Mouse (Mus musculus) CH12.LX (cell line): ENCODE results near the gene Neurl4. TPM values are rescaled to one million over a fixed set of nuclear protein-coding genes. Genes with fewer than 3 reads are reported as not detected.

Experiments
- DNase-seq: peaks from one replicate; pipeline ENCODE4 v3.0.0-alpha.2; 2013; ENCODE audit errors: extremely low read depth
- H3K27ac ChIP-seq: 2 replicates; pipeline ENCODE4 v1.5.1; 2012; ENCODE audit warnings: low read depth, mild to moderate bottlenecking, control low read depth, moderate library complexity; ENCODE audit not compliant: insufficient read depth
- H3K27me3 ChIP-seq: replicated peaks from 2 replicates; pipeline ENCODE3; 2012; ENCODE audit warnings: inconsistent platforms
- H3K36me3 ChIP-seq, 2 experiments: replicated peaks in 1 of 2; 2 replicates each; pipeline versions ENCODE3 to v1.6.1; 2012; ENCODE audit warnings: inconsistent platforms in 1 of 2, low read length in 1 of 2, mild to moderate bottlenecking in 1 of 2, mixed read lengths in 1 of 2, moderate library complexity in 1 of 2; ENCODE audit not compliant: control insufficient read depth in 1 of 2, insufficient read depth in 1 of 2
- H3K4me1 ChIP-seq, 2 experiments: 2 replicates each; pipeline ENCODE4 v1.6.1; 2012; ENCODE audit warnings: inconsistent platforms in 1 of 2, moderate library complexity in 1 of 2; ENCODE audit not compliant: insufficient read depth in 2 of 2, control insufficient read depth in 1 of 2
- H3K4me2 ChIP-seq: 2 replicates; pipeline ENCODE4 v1.6.1; 2012; ENCODE audit warnings: low read depth, mild to moderate bottlenecking, control low read depth; ENCODE audit not compliant: poor library complexity, insufficient read depth, severe bottlenecking
- H3K4me3 ChIP-seq, 3 experiments: fragments of 150-350 bp in 1 of 3; sonication (generic) in 1 of 3; replicated peaks in 1 of 3; 2 replicates each; pipeline versions ENCODE3 to v1.5.1; 2011 to 2012; ENCODE audit warnings: low read depth in 2 of 3, low read length in 2 of 3, mild to moderate bottlenecking in 2 of 3, moderate library complexity in 2 of 3, control low read depth in 1 of 3, improper control_type of control experiment in 1 of 3, inconsistent platforms in 1 of 3, mixed read lengths in 1 of 3; ENCODE audit not compliant: poor library complexity in 1 of 3
- H3K79me2 ChIP-seq: replicated peaks from 2 replicates; pipeline ENCODE4 v1.6.1; 2012; ENCODE audit warnings: mild to moderate bottlenecking, moderate library complexity; ENCODE audit not compliant: control insufficient read depth, poor library complexity, insufficient read depth, severe bottlenecking; ENCODE audit errors: extremely low read depth
- H3K9ac ChIP-seq: 2 replicates; pipeline ENCODE4 v1.6.1; 2012; ENCODE audit warnings: low read depth, mild to moderate bottlenecking, control low read depth, moderate library complexity; ENCODE audit not compliant: insufficient read depth
- H3K9me3 ChIP-seq: replicated peaks from 2 replicates; pipeline ENCODE3; 2012; ENCODE audit warnings: low read length, inconsistent platforms, mixed read lengths
- CHD1 ChIP-seq: IDR thresholded peaks from 2 replicates; pipeline ENCODE4 v1.6.1; 2012; ENCODE audit warnings: low read depth, low read length, improper control_type of control experiment, inconsistent platforms
- E2F4 ChIP-seq: IDR thresholded peaks from 2 replicates; pipeline ENCODE4 v1.6.1; 2011; ENCODE audit warnings: low read depth, low read length, improper control_type of control experiment; ENCODE audit not compliant: insufficient replicate concordance
- ELF1 ChIP-seq: IDR thresholded peaks from 2 replicates; pipeline ENCODE4 v1.6.1; 2014; ENCODE audit warnings: low read depth, mild to moderate bottlenecking, inconsistent platforms, low read length, improper control_type of control experiment
- HCFC1 ChIP-seq: IDR thresholded peaks from 2 replicates; pipeline ENCODE4 v1.6.1; 2012; ENCODE audit warnings: low read depth, mild to moderate bottlenecking, inconsistent platforms, low read length, improper control_type of control experiment
- IRF4 ChIP-seq: IDR thresholded peaks from 2 replicates; pipeline ENCODE4 v1.6.1; 2014; ENCODE audit warnings: low read depth, mild to moderate bottlenecking, inconsistent platforms, low read length, improper control_type of control experiment
- JUND ChIP-seq: conservative IDR thresholded peaks from 2 replicates; pipeline ENCODE4 v1.6.1; 2011; ENCODE audit warnings: low read depth, low read length, improper control_type of control experiment
- MAX ChIP-seq: IDR thresholded peaks from 2 replicates; pipeline ENCODE4 v1.6.1; 2011; ENCODE audit warnings: low read length, improper control_type of control experiment
- MAZ ChIP-seq: IDR thresholded peaks from 2 replicates; pipeline ENCODE4 v1.6.1; 2012; ENCODE audit warnings: low read depth, mild to moderate bottlenecking, inconsistent platforms, low read length, improper control_type of control experiment, moderate library complexity
- MEF2A ChIP-seq: IDR thresholded peaks from 2 replicates; pipeline ENCODE4 v1.6.1; 2014; ENCODE audit warnings: low read depth, mild to moderate bottlenecking, inconsistent platforms, low read length, improper control_type of control experiment, borderline replicate concordance
- MXI1 ChIP-seq: IDR thresholded peaks from 2 replicates; pipeline ENCODE4 v1.6.1; 2011; ENCODE audit warnings: mild to moderate bottlenecking, low read depth, low read length, improper control_type of control experiment
- MYC ChIP-seq: IDR thresholded peaks from 2 replicates; pipeline ENCODE4 v1.6.1; 2011; ENCODE audit warnings: low read depth, mild to moderate bottlenecking, improper control_type of control experiment, low read length
- NRF1 ChIP-seq: IDR thresholded peaks from 2 replicates; pipeline ENCODE4 v1.6.1; 2014; ENCODE audit warnings: low read depth, mild to moderate bottlenecking, inconsistent platforms, low read length, improper control_type of control experiment, moderate library complexity
- PAX5 ChIP-seq: IDR thresholded peaks from 2 replicates; pipeline ENCODE4 v1.6.1; 2012; ENCODE audit warnings: low read length, inconsistent platforms, mixed read lengths
- POLR2A ChIP-seq: IDR thresholded peaks from 2 replicates; pipeline ENCODE4 v1.6.1; 2011; ENCODE audit warnings: low read depth, mild to moderate bottlenecking, improper control_type of control experiment, low read length
- RAD21 ChIP-seq: IDR thresholded peaks from 2 replicates; pipeline ENCODE4 v1.6.1; 2011; ENCODE audit warnings: low read depth, mild to moderate bottlenecking, low read length, improper control_type of control experiment, moderate library complexity
- RCOR1 ChIP-seq: conservative IDR thresholded peaks from 2 replicates; pipeline ENCODE4 v1.6.1; 2012; ENCODE audit warnings: low read depth, mild to moderate bottlenecking, inconsistent platforms, low read length, improper control_type of control experiment
- SIN3A ChIP-seq: IDR thresholded peaks from 2 replicates; pipeline ENCODE4 v1.6.1; 2012; ENCODE audit warnings: low read length, improper control_type of control experiment, inconsistent platforms
- SMC3 ChIP-seq: IDR thresholded peaks from 2 replicates; pipeline ENCODE4 v1.6.1; 2011; ENCODE audit warnings: low read depth, low read length, improper control_type of control experiment
- TCF12 ChIP-seq: IDR thresholded peaks from 2 replicates; pipeline ENCODE4 v1.6.1; 2014; ENCODE audit warnings: low read depth, mild to moderate bottlenecking, inconsistent platforms, low read length, improper control_type of control experiment
- UBTF ChIP-seq: IDR thresholded peaks from 2 replicates; pipeline ENCODE4 v1.6.1; 2012; ENCODE audit warnings: low read depth, mild to moderate bottlenecking, inconsistent platforms, low read length, improper control_type of control experiment, moderate library complexity
- USF2 ChIP-seq: conservative IDR thresholded peaks from 2 replicates; pipeline ENCODE4 v1.6.1; 2011; ENCODE audit warnings: low read depth, low read length, improper control_type of control experiment
- ZC3H11A ChIP-seq: IDR thresholded peaks from 2 replicates; pipeline ENCODE4 v1.6.1; 2012; ENCODE audit warnings: low read depth, mild to moderate bottlenecking, inconsistent platforms, low read length, improper control_type of control experiment
- ZNF384 ChIP-seq: IDR thresholded peaks from 2 replicates; pipeline ENCODE4 v1.6.1; 2012; ENCODE audit warnings: low read depth, low read length, improper control_type of control experiment, inconsistent platforms
- dilution Hi-C: fragments of 300-500 bp; cut with MboI; formaldehyde crosslinking; loops from 2 replicates; pipeline ENCODE4 v1.14.3; 2020; ENCODE audit warnings: low sequenced_read_pairs; ENCODE audit not compliant: extremely low pct_unique_long_range_greater_than_20kb, extremely low pct_ligation_motif_present
- in situ Hi-C: fragments of 300-500 bp; cut with MboI; formaldehyde crosslinking; loops from 3 replicates; pipeline ENCODE4 v1.14.3; 2019; ENCODE audit warnings: low sequenced_read_pairs, low pct_ligation_motif_present, low pct_unique_long_range_greater_than_20kb, mixed read lengths
- polyA plus RNA-seq: library from polyadenylated mRNA; unstranded; fragments of >175 nt; gene quantifications from 2 replicates; pipeline ENCODE4 v1.2.1, GENCODE M21; 2012; ENCODE audit warnings: low read depth; ENCODE audit not compliant: insufficient read length
- total RNA-seq, 2 experiments: library from RNA; depleted of rRNA; stranded (reverse); fragments of 300-350 nt in 1 of 2; fragments of >200 nt in 1 of 2; gene quantifications; 2 replicates each; pipeline ENCODE4 v1.2.3; 2012 to 2014

Neurl4 gene
- total and polyA plus RNA-seq, 3 experiments = 21.4 to 51.0 (median 40.1) TPM

DNA sequence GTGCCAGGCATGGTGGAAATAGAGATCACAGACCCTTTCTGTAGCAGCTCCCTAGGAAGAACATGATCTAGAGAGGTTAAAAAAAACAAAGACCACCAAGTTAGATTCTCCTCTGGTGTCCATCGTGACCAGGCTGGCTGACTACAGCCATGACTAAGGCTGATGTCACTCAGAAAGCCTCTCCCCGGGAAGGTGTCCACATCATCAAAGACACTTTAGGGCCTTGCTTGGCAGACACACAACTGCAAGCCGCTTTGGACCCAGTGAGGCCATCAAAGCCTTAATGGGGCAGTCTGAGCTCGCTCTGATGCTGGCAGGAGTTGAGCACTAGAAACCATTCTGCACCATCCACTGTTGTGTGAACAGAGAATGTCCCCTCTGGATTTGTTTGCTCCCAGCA, 28.4 kb upstream of the Neurl4 start:
- no peaks in the 10 kb centered on the region for H3K9me3 ChIP-seq
- dilution Hi-C loops = no loop called here
- no peak overlapping the region for H3K4me2 ChIP-seq
- H3K4me1 ChIP-seq = peaks cover 4 to 51% of the 10 kb centered on the region in 2 experiments
- in situ Hi-C loops = no loop called here
- peaks cover 6% of the 10 kb centered on the region for H3K27me3 ChIP-seq
- no peaks in the 10 kb centered on the region for H3K79me2 ChIP-seq
- H3K36me3 ChIP-seq = no peaks in the 10 kb centered on the region
- no peak for TF ChIP-seq RAD21
- no peak for TF ChIP-seq ZC3H11A
- no peak for TF ChIP-seq SMC3
- TF ChIP-seq E2F4 = no peak
- no peak for TF ChIP-seq MAX
- TF ChIP-seq SIN3A = no peak
- TF ChIP-seq MXI1 = no peak
- no peak for TF ChIP-seq MAZ
- no peak overlapping the region for H3K9ac ChIP-seq
- H3K4me3 ChIP-seq = no peak overlapping the region
- H3K27ac ChIP-seq = no peak overlapping the region
- DNase-seq = no peak

DNA sequence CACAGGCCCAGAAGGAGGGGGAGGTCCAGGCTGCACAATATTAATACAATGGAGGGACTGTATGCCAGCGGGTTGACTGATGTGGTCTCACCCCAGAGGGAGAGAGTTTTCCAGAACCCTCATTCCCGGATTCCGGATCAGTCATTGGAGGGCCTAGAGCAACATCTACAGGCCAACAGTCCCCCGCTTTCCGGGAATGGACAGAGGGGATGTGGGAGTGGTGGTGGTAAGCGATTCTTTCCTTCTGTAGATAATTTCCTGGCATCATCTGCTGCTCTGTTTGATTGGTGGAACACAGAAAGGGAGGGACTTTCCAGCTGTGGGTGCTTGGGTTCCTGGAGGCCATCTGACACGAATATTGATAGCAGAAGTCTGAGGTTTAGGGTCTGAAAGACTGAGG, 24.7 kb upstream of the Neurl4 start:
- Histone ChIP-seq H3K4me1 (peaks cover 22 to 76% of the 10 kb centered on the region in 2 experiments), H3K9ac (peak overlapping the region; percentile 8)
- in situ Hi-C loops = loop anchor here (5.0 kb wide), 2 partner anchors 74 to 194 kb away; partner anchors contain the start of genes Fgf11 and Senp3

DNA sequence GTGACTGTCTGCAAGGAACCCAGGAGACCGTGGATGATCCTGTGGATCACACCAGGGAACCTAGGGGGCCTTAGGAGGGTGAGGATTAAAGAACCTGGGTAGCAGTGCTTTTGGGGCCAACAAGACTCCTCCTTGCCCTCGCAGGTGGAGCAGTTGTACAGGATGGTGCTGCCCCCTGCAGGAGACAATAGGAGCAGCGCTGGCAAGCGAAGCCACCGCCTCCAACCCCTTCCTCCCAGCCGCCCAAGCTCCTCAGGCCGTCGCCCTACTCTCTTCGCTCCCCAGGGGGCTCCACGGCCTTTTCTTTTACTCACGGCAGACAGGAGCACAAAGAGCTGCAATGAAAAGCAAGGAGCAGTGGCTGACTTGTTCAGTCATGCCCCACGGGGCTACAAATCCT, 24.0 kb upstream of the Neurl4 start:
- Histone ChIP-seq H3K27ac (peak overlapping the region; percentile 23; the same call in 1 of the 2 replicates), H3K4me3 (peak overlapping the region in 2 of 3 experiments; percentile 31 to 32), H3K4me2 (peak overlapping the region; percentile 41), H3K27me3 (no peaks in the 10 kb centered on the region), H3K9ac (peak overlapping the region; percentile 8), H3K9me3 (no peaks in the 10 kb centered on the region), H3K4me1 (peaks cover 25 to 75% of the 10 kb centered on the region in 2 experiments), H3K79me2 (no peaks in the 10 kb centered on the region), H3K36me3 (peaks cover 0 to 18% of the 10 kb centered on the region in 2 experiments)
- DNase-seq = peak; percentile 97
- dilution Hi-C loops = no loop called here
- in situ Hi-C loops = loop anchor here (5.0 kb wide), 2 partner anchors 75 to 195 kb away; partner anchors contain the start of genes Fgf11 and Senp3
- TF ChIP-seq IRF4 (peak; percentile 34; the same call in 1 of the 2 replicates), MAX (no peak), MEF2A (peak; percentile 55), MYC (peak; percentile 63; the same call in 1 of the 2 replicates), POLR2A (no peak), ZNF384 (peak; percentile 31; the same call in 1 of the 2 replicates), MAZ (peak; percentile 79), JUND (no peak), RCOR1 (no peak), USF2 (no peak), CHD1 (0 out of 2 replicates have a peak, but pooled peaks have one; percentile 17), RAD21 (no peak; the same call in none of the 2 replicates), ELF1 (0 out of 2 replicates have a peak, but pooled peaks have one; percentile 51), NRF1 (peak; percentile 47; the same call in 1 of the 2 replicates), SIN3A (peak; percentile 79; the same call in 1 of the 2 replicates), TCF12 (peak; percentile 71; the same call in 1 of the 2 replicates), PAX5 (no peak), UBTF (no peak), HCFC1 (peak; percentile 51)

More for the DNA sequence above, 24.7 kb upstream of the Neurl4 start:
- TF ChIP-seq E2F4 (no peak), IRF4 (peak; percentile 39; the same call in 1 of the 2 replicates), TCF12 (peak; percentile 35; the same call in 1 of the 2 replicates)
- TF ChIP-seq, all 38 proteins: peak for 2
- H3K79me2 ChIP-seq = no peaks in the 10 kb centered on the region
- dilution Hi-C loops = no loop called here
- peak overlapping the region; percentile 23; the same call in 1 of the 2 replicates for H3K27ac ChIP-seq
- no peaks in the 10 kb centered on the region for H3K27me3 ChIP-seq
- peak overlapping the region; percentile 41 for H3K4me2 ChIP-seq
- peak; percentile 81 for DNase-seq
- peak overlapping the region in 2 of 3 experiments; percentile 15 to 25 for H3K4me3 ChIP-seq
- H3K9me3 ChIP-seq = no peaks in the 10 kb centered on the region
- H3K36me3 ChIP-seq = peaks cover 0 to 14% of the 10 kb centered on the region in 2 experiments
